Mouse (Mus musculus): ENCODE results near the gene Brd3.

Brd3 gene

DNA sequence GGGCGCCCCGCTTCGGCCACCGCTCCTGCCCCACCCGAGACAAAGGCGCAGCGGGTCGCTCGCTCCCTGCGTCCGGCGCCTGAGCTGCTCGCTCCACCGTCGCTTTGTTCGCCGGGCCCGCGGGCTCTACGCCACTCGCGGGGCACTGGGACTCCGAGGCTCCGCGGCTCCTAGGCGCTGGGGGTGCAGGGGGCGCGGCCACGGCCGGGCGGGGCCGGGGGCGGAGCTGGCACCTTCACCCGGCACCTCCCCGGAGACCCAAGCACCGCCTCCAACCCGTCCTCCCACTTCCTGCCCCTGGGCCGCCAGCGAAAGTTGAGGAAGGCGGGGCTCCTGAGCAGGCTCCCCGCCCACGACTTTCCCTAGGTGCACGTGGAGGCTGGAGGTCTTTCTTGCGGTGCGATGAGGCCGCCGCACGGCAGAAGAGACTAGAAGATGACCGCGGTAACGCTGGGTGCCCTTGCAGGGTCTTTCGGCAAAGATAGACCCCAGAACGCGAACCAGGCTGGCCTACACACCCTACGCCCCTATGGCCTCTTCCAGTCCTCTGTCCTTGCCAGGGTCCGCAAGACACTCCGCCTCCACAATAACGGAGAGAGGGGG, 80.5 kb downstream of the Brd3 start, which contains the start of gene Vav2:
TSS of gene Vav2 (minus strand) at position 179 of the 603 bp plus-strand sequence.
- DNase-seq (ENCODE audit: low spot score in 2 of 2), result peak; percentile 69 to 76

DNA sequence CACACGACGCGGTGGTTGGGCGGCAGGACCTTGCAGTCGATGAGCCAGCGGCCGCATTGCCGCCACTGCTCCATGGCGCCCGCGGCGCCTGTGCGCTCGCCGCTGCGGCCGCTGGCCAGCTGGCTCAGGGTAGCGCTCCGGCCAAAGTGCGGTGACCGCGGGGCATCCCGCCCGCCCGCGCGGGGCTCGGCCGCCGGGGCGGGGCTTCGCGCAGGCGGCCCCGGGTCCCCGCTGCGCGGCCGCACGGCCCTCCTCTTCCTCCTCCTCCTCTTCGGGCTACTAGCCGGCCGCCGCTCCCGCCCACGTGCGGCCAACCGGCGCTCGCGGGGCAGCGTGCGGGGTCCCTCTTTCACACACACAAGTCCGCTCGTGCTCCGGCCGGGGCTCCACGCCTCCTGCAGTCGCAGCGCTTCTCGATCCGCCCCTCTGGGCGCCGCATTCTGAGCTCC, 81.0 kb downstream of the Brd3 start:
- DNase-seq (ENCODE audit: low spot score in 2 of 2), result no peak

DNA sequence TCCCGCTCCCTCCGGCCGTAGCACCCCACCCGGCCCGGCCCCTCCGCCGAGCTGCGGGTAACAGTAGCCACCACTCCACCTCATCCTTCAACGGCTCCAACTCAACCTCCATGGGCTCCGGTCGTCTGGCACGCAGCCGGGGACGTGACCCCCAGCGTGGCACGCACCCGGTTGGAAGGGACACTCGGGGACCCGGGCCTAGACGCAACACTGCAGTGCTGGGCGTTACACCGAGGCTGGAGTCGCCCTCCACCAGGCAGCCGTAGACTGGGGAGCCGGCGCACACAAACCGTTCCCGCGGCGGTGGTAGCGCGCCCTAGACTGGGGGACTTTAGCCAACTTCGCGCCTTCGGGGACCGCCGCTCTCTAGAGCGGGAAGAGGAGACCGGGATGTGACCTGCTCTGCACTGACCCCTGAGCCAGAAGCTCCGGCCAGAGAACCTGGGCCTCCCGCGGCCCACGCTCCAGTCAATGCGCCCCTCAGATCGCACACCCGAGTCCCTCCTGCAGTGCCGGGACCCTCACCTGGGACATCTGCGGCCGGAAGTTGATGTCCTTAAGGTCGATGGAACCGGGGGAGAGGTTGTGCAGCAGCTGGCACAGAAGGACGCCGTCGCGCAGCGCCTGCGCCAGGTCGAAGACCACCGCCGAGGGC, 81.6 kb downstream of the Brd3 start:
- no peak for DNase-seq (ENCODE audit: low spot score in 2 of 2)

DNA sequence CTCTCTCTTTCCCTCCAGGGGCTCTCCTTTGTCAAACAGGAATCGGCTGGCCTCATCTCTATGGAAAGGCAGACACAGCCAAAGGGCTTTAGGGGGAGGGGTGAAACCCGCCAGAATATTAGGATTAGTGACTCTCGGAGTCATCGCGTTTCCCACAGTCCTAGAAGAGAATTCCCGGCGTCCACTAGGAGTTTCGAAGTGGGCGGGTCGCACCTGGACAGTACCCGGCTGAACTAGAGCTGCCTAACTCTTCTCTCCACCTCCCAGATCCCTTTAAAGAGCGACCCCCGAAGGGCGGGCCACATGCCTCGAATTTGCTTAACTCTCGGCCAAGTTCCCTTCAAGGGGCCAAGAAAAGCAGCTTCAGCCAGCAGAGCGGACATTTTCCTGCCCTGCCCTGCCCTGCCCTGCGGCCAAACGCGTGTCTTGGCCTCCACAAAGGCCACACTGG, 82.3 kb downstream of the Brd3 start:
- DNase-seq (ENCODE audit: low spot score in 2 of 2), result no peak

DNA sequence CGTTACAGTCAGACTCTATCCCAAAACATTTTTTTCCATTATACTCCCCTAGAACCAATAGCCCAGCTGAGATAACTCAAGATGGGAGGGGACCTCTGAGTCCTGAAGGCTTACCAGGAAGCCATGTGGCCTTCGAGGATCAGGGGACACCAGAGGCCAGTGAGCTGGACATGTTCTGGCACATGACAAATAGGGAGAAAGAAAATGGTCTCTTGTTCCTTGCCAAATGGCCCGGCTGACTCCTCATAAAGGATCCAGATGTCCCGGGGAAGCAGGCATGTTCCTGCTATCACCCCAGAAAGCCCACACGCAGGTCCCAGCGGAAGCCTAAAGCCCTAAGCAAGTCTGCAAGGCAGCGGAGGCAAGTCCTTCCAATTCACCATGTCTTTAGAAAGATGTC, 83.9 kb downstream of the Brd3 start:
- DNase-seq (ENCODE audit: low spot score in 2 of 2), result no peak

DNA sequence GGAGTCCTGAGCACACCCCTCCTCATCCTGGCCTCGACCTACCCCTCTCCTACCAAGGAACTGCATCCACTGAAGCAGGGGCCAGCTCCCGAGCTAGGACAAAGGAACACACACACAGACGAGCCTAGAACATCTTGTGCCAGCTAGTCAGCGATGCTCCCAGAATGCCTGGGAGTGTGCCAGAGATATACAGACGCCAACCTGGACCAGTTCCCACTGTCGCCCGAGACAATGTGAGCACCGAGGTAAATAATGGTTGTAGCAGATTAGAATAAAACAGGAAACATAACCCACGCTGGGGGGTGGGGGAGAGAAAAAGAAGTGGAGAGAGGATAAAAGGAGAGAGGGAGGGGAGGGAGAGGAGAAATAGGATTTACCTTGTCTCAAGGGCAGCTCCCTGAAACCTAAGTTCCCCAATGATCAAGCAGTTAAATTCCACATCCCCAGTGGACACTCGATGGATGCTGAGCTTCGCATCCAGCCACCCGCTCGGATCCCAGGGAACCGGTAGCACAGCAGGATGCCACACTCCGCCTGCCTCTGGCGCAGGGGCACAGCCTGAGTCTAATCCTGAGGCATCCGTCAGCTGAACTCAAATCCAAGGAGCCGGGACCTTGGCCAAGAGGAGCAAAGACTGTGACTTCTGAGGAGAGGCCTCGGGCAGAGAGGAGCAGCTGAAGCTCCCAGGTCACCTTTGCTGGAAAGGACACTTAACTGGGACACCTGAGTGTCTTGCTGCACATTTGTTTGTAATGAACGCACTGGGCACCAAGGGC, 86.0 kb downstream of the Brd3 start:
- DNase-seq (ENCODE audit: low spot score in 2 of 2), result peak; percentile 23 to 41

DNA sequence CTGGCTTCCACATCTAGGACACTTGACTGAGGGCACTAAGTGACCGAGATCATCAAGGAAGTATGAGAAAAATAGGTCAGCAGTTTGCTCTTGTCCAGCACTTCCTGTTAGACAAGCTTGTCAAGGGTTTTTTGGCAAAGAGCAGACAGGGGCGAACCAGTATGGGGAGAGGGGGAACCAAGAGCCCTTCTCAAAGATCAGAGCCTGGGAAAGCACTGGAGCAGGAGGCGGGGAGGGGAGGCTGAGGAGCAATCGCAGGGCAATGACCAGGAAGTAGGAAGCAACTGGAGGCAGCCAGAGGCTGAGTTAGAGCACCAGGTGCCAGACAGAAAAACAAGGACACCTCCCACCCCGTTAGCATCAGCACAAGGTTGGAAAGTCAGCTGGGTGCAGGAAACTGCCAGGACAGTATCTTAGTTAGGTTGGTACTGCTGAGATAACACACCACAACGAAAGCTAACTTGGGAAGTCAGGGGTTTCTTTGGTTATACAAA, 88.8 kb downstream of the Brd3 start:
- DNase-seq (ENCODE audit: low spot score in 2 of 2), result no peak

DNA sequence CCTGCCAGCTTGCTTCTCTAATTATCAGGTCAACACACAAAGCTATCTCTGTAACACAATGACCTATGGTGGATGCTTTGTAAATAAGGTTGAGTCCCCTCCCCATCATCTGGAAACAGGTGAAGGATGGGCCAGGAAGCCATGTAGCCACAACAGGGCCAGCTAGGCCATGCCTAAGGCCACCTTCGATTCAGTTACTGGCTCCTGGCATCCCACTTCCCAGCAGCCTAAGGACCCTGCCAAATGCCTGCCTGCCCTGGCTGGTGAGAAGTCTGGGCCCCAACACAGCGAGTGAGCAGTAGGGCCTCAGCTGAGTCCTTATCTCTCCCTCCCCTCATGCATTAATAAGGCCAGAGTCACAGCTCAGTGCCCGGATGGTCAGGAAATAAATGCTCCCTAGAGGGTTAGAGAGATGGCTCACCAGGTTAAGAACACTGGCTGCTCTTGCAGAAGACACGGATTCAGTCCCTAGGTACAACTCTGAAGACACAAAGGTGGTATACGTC, 89.8 kb downstream of the Brd3 start:
- DNase-seq (ENCODE audit: low spot score in 2 of 2), result no peak

DNA sequence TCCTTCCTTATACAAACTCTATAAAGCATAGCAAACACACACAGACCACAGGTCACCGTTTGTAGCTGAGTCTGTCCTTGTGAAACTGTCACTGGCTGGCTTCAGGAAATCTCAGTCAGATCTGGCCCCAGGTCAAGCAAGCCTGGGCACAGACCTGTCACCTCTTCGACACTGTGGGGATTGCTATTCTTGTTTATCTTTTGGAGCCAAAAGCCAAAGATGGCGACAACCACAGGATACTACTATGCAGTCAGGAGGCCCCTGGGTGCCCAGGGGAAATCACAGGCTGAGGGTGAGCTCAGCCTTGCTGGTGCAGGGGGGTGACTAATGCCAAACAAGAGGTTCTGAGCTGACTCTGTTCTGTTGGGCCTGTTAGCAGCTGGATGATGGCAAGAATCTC, 91.0 kb downstream of the Brd3 start:
- no peak for DNase-seq (ENCODE audit: low spot score in 2 of 2)

DNA sequence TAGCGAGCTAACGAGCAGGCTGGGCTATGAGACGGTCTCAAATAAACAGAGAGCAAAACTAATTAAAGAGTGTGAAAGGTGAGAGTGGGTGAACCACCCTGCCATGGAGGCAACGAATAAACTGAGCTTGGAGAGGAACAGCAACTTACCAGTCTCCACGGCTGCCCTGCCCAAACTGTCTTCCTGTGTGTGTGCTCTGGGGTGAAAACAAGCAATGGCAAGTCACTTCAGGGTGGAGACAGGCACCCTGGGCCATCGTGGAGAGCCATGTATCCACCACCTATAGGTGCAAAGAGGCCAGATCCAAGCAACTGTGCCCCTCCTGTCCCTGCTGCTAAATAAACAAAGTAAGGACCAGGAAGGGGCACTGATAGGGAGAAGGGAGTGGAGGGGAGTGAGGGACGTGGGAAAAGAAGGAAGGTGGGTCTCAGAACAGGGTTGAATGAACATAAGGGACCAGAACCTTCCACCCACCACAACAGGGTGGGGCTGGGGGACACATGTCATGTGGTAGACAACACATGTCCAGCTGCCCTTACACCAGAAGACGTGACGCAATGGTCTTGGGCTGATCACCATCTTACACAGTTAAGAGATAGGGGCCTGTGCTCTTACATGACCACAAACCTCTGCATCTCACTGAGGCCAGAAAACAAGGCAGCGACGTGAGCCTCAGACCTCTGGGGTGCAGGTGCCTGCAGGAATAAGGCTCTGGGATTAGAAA, 92.2 kb downstream of the Brd3 start:
- no peak for DNase-seq (ENCODE audit: low spot score in 2 of 2)

DNA sequence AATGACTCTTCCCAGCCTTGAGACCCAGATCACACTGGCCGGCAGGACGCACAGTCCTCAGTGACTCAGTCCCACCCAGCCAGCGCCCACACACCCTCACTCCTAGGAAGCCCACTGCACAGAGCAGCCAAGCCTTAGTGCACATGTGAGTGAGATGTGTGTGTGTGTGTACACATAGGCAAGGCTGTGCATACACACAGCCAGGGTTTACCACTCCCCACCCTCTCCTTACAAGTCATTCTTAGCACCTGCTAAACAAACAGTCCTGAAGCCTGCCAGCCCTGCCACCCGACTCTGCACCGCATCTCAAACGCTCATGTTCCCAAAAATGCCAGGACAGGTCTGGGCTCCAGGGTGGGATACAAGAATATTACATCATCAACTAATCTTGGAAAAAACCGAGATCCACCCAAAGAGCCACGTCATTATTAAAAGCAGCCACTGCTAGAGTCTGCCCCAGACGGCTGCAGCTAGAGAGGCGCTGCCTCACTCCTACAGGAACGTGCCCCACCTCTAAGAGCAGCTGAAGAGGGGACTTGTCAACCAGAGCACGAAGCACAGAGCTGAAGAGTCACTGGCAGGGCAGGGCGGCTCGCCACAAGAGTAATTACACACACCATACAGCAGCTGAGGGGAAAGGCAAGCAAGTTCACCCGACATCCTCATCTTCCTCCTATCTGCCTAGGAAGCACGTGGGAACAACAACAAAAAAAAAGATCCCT, 93.4 kb downstream of the Brd3 start:
- DNase-seq (ENCODE audit: low spot score in 2 of 2), result no peak

DNA sequence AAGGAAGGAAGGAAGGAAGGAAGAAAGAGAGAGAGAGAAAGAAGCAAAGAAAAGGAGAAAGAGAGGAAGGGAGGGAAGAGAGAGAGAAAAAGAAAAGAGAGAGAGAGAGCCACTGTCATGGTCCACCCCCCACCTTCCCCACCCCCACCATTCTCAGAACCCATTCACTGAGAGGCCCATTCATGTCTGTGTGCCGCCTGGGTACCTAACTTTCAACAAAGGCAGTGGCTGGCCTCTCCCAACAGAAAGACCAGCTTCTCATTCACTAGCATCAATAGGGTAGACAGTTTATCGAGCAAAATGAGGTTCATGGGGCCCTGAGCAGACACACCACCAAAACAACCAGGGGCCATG, 93.9 kb downstream of the Brd3 start:
- DNase-seq (ENCODE audit: low spot score in 2 of 2), result no peak

DNA sequence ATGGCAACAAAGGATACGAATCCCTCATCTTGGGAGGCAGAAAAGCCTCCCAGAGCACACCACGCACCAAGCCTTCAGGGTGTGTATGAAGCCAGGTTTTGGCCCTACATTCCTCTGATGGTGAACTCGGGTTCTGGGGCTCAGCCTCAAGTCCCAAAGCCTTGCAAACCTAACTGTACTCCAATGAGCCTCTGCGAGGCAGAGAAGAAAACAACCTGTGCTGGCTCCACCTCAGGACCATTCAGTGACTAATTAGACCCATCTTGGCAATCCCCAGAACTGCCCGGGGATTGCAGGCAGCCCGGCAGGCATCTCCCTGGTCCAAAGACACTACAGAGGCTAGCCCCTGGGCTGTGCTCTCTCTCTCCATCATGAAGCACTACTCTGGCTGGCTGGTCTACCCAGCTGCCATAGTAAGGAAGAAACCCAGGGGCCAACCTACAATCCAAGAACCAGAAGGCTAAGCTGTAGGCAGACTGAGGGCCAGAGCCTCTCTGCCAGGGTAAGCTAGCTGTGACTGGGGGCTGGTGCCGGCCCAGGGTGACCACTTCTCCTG, 95.1 kb downstream of the Brd3 start:
- DNase-seq (ENCODE audit: low spot score in 2 of 2), result no peak

DNA sequence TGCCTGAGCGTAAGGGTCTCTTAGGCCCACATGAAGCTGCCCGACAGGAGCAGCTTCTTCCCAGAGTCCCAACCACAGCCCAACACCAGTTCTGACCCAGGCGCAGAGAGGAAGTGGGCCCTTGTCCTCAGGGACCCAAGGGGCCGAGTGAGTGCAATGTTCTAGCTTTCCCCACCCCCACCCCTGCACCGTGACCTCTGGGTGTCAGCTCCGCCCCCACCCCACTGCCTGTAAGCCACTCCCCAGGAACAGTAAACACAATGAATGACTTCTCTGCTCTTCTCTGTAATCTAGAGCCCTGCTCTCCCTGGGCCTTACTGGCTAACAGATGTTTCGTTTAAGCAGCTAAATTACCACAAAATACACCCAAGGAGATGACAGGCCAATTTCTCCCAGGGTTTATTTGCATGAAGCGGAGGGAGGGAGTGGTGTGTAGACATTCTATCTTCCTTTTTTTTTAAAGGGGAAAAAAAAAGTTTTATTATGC, 95.7 kb downstream of the Brd3 start:
- DNase-seq (ENCODE audit: low spot score in 2 of 2), result no peak

DNA sequence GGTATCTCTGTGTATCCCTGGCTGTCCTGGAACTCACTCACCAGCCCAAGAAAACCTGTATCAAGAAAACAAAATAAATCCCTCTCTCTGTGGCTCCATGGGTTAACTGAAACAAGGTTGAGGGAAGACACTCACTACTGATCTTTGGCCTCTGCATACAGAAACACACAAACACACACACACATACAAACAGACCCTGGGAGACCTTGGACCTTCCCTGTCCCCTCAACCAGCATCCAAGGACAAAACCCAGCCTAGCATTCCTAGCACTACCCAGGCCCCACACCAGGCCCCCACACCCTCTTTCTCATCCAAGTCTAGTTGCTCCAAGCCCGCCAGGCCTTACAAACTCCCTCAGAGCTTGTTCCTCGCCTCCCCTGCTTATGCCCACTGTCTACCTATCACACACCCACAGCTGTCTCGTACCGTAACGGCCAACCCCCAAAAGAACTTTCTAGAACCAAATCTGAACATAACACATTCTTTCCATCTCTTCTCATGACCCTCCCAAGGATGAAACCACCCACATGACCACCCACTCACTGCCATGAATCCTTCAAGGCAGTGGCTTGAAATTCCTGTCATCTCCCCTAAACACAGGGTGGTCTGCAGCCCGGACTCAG, 96.8 kb downstream of the Brd3 start:
- DNase-seq (ENCODE audit: low spot score in 2 of 2), result no peak

DNA sequence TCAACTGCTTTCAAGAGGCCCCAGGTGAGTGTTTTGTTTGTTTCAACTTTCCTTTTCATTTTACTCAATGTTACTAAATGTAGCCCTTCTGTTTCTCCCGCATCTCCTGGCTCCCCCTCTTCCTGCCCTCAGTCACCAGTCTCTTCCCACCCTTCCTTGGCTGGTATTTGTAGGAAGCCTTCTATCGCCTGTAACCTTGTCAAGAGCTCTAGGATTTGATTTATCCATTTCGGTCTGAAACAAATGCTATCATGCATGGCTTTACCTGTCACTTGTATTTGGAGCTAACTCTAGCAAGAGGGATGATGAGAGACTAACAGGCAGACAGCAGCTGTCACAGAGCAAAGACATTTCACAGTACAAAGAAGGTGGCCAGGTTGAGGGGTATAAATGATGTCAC, 99.3 kb downstream of the Brd3 start:
- no peak for DNase-seq (ENCODE audit: low spot score in 2 of 2)

DNA sequence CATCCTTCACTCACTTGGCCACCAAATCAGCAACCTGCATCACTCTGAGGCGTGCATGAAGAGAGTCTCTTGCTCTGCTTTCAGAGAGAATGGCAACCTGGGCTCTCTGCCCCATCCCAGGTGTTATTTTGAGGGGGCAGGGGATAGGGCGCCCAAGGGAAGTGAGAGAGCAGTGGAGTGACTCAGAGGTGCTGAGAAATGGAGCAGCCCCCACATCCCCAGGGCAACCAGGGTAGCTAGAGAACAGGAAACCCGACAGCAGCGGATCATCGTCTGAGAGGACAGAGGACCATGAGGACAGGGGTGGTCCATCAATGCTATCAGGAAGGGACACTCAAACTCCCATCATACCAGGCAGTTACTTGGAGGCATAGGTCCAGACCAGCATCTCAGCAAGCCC, 100.5 kb downstream of the Brd3 start:
- no peak for DNase-seq (ENCODE audit: low spot score in 2 of 2)

DNA sequence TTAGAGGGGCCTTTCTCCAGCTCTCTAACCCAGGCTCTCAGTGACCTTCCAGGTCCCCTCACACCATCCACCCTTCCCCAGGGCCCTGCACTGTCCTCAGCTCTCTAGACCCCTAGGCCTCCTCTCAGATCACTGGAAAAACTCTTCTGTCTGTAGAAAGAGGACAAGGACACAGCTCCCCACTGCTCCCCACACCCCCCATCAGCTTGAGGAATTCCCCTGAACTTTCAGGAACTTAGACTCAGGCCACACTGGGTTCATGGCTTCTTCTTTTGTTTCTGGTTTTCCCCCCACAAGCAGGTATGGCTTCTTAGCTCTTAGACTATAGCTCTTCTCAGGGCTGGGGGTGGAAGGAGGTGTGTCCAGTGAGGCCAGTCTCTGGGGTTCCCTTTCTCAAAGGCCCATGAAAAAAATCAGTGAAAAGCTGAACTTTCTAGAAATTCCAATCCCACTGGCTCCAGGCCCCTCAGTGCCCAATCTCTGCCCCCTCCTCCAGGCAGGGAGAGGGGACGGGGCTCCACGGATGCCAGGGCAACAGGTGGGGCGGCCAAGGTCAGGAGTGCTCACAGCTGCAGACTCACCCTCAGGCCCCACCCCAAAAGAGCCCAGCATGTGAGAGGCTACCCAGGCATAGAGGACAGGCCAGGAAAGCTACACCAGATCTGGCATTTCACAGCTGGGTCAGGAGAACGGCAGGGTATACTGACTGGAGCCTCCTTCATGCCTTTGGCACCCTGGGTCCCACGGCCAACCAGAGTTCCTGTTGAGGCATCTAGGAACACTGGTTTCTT, 102.2 kb downstream of the Brd3 start:
- no peak for DNase-seq (ENCODE audit: low spot score in 2 of 2)

DNA sequence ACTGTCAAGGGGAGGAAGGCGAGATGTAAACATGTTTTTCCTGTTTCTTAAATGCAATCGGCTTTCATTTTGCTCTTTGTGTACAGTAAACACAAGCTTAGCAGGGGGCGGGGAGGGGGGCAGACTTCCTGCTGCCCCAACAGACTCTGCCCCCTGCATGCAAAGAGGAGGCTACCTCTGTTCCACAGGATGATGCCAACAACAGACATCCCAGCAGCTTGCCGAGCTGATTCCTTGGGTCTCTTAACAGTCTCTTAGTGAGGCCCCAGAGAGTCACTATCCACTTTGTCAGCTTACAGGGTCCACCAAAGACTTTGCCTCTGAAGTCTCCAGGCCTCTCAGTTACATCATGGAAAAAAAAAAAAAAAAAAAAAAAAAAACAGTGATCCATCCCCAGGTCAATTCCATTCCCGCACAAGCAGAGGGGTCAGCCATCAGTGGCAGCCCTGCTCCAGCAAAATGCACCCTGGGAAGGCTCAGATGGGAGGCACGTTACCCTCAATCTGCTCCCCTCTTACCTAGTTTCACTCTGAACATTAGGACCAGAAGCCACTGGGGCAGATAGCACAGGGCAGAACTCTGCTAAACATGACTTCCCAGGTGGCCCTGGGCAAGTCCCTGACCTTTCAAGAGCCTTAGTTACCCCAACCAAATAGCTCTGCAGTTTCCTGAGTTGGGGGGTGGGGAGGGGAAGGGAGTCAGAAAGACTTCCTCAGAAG, 102.9 kb downstream of the Brd3 start:
- no peak for DNase-seq (ENCODE audit: low spot score in 2 of 2)
